Mouse (Mus musculus): ENCODE data around the gene Ttll5.

DNA sequence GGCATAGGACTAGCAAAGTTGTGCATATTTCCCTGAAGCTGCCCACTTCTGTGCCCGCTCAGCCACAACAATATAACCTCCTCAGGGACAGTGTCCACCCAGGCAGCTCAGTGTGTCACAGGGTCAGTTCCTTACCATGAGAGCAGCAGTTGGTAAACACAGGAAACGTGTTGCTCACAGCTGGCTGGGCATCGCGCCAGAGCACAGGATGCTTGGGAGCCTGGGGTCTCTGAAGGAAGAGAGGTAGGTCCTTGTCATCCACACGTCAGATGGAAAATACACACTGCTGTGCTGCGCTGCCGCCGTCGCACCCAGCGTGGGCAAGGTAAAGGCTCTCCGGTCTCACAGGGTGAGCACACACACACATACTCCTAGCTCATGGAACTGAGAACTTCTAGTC lies 139.2 kb downstream of the Ttll5 start:
- no peak for TF ChIP-seq ETS1 (IDR thresholded peaks at IDR 0.05; ENCODE audit: low read depth, low read length)
- TF ChIP-seq MAZ (IDR thresholded peaks at IDR 0.05; ENCODE audit: low read depth, low read length), result no peak
- no peak for TF ChIP-seq TCF12 (IDR thresholded peaks at IDR 0.05; ENCODE audit: low read depth, low read length)
- no peak for TF ChIP-seq CTCF (IDR thresholded peaks at IDR 0.05 in 2 of 3, conservative IDR thresholded peaks at IDR 0.05 in 1 of 3; ENCODE audit: control insufficient read depth in 1 of 3, insufficient read depth in 1 of 3, low read depth in 2 of 3, low read length in 3 of 3, poor library complexity in 1 of 3, severe bottlenecking in 1 of 3)
- TF ChIP-seq CHD2 (IDR thresholded peaks at IDR 0.05; ENCODE audit: low read length), result no peak
- TF ChIP-seq EP300 (IDR thresholded peaks at IDR 0.05; ENCODE audit: low read depth in 1 of 2, low read length in 2 of 2), result no peak
- no peak for TF ChIP-seq POLR2A (IDR thresholded peaks at IDR 0.05; ENCODE audit: control insufficient read depth in 1 of 2, insufficient read depth in 1 of 2, low read depth in 1 of 2, low read length in 2 of 2, poor library complexity in 1 of 2)
- no peak for TF ChIP-seq RAD21 (IDR thresholded peaks at IDR 0.05; ENCODE audit: low read depth, low read length)
